Mouse (Mus musculus): Measurements from ENCODE around the gene Cant1.

Gene Cant1

DNA sequence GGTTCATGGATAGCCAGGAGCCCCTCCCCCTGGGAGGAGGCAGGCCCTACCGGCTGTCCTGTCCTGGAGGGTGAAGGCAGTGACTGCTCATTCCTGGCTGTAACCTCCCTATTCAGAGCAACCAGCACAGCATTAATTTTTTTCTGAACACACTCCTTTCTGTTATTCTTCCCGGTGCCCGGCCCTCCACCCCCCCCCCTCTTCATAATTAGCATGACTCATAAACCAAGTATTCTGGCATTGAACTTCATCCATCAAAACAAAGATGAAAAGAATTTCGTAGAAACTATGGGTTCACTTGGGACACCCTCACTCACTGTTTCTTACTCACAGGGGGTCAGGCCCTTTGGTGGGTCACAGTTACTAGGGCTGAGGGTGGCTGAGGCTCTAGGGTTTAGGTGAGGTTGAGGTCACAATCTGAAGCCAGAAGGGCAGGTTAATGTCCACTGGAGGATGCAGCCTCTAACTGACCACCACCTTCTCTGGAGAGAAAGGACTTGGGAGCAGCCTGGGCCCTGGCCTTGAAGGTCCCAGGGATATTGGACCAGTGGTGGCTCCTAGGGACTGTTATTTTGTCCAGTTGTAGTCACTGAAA, 11.5 kb upstream of the Cant1 start:
- DNase-seq (ENCODE audit: low spot score): no peak

DNA sequence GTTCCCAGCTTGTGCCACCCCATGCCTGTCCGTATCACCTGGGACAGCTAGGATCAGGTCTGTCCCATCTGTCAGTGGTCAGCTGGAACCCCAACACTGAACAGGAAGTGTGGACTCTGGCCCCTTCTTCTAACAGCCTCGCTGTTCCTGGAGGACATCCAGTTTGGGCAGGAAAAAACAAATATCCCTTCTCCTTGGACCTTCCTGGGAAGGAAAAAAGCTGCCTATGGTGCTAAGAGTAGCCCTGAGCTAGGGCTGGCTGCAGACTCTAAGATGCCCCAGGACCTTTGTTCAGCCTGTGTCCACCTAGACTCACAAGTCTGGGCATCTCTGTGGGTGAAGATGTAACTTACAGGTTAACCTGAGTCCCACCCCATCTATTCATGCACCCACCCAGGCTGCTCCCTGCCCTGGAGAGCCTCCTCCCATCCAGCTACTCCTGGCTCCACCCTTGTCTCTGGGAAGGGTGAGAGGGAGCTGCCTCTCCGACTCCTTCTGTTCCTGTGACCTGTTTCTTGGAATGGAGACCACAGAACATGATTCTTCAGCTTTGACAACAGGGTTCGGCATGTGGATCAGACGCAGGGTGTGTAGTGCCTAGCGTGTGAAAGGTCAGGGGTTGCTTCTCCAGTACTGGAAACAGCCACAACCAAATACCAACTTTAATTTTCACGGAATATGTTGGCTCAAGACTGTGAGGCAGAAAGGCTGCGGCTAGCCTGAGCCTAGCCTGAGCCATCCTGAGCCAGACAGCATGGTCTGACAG, 10.2 kb upstream of the Cant1 start:
- peak; percentile 70 for DNase-seq (ENCODE audit: low spot score)

DNA sequence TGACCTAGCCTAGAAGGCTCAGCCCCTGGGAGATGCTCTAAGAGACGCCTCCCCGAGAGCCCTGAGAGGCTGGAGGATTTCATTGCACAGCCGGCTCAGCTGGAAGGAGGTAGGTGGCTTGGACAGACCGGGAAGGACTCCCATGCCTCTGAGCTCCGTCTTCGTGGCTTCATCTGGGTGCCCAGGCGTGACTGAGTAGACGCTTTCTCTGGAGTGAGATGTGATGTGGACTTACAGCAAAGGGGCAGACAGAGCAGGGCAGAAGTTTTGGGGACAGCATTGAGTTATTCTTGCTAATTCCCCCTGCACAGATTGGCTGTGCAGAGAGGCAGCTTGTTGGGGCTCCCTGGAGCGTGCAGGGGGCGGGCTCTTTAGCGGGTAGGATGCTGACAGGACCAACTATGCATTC, 9.6 kb upstream of the Cant1 start:
- no peak for DNase-seq (ENCODE audit: low spot score)

DNA sequence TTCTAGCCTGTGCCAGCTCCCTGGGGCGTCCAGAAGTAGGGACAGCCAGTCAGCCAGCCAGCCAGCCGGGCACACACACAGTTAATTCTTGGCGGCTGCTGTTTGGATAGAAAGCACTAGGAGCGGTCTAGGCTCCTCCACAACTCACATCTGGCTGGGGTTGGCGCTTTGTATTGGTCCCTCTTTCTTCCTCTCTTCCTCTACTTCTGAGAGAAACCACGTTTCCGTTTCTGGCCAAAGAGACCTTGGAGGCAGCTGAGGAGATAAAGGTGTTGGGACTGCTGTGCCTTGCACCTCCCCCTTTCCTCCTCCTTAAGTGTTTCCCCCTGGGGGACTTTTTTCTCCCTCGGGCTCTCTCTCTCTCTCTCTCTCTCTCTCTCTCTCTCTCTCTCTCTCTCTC, 9.1 kb upstream of the Cant1 start, which contains the start of gene C1qtnf1:
TSS of gene C1qtnf1 (plus strand) at position 218 of the 400 bp plus-strand sequence.
- DNase-seq (ENCODE audit: low spot score): no peak

DNA sequence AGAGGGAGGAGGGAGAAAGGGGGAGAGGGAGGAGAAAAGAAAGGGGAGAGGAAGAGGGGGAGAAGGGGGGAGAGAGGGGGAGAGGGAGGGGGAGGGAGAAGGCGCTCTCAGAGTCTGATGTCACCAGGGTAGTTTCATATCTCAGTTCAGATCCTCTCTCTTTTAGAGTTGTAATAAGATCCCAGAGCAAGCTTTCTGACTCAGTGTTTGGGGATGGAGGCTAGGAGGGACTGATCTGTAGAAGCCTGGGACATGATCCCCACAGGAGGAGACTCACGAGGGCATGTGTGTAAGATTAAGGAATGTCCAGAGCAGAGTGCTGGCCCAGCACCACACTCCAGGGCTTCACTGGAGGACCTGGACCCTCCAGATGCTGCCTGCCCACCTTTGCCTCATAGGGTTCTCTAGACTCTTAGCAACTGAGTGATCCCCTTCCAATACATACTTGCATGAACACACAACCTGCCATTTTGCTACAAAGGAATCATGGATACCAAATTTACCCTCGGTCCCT, 8.4 kb upstream of the Cant1 start:
- no peak for DNase-seq (ENCODE audit: low spot score)

DNA sequence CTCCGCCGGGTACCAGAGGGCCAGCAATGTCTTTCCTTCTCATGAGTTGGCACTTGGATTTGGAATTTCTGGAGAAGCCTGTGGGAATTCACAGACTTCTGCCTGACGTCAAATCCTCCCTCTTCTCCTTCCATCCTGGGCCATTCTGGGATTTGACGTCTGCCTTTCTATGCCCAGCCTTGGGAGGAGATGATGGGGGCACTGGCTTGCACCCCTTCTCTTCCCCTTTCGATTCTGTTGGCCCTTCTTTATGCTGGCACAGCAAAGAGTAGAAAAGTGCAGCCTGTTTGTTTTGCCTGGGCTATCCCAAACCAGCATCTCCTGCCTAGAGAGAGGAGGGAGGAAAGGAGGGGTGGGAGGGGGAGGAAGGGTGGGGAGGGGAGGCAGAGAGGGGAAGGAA, 7.9 kb upstream of the Cant1 start:
- no peak for DNase-seq (ENCODE audit: low spot score)

DNA sequence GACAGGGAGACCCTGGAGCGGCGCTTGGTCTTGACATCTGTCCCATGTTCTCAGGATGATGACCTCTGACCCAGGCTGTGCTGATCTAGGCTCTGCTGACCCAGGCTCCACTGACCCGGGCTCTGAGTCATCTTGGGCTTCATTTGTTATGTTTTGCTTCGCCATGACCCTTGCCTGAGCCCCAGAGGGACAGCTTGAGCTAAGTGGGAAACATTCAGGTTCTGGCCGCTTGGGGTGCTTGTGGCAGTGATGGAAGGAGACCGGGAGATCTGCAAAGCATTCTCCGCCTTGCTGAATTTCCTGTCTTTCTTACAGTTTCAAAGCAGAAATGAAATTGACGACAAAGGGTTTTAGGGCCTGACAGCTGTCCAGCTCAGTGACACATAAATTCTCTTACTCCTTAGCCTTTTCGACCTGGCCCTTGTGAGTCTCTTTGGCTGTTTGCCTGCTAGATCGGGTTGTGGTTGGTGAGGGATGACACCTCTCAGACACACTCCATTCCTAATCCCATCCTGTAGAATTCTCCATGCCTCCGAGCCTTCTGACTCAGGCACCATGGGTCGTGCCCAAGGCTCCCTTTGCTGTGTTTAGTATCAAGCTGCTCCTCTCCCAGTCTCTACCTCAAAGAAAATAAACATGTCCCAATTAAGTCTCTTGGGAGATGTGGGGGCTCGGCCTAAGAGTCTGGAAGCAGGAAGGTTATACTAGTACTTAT, 5.9 kb upstream of the Cant1 start:
- DNase-seq (ENCODE audit: low spot score): peak; percentile 71

DNA sequence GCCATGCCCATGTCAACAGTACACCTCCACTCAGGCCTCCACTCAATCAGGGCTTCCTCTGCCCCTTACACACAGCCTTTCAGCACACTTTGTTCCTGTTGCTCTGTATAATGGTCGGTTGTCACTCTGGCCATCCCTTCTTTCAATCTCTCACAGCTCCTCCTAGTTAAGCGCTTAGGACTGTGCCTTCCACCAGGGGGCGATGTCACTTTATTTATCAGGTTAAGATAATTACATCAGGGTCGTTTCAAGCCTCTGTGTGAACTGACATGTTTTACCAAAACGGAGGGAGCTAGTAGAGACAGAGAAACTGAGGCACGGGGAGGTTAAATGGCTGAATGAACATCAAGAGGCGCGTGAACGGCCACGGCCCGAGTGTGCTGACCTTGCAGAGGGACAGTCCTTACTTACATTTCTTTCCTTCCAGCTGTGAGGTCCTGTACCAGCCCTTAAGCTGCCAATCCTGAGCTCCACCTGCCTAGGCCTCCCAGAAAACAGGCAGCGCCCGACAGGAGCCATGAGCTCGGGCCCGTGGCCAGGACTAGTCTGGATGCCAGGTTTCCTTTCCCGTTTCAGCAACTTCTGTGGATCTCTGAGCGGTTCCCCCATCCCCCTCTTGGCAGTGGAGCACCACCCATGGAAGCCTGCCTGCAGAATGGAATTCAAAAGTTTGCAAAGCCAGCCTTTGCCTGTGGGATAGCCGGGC, 4.5 kb upstream of the Cant1 start:
- peak; percentile 92 for DNase-seq (ENCODE audit: low spot score)

DNA sequence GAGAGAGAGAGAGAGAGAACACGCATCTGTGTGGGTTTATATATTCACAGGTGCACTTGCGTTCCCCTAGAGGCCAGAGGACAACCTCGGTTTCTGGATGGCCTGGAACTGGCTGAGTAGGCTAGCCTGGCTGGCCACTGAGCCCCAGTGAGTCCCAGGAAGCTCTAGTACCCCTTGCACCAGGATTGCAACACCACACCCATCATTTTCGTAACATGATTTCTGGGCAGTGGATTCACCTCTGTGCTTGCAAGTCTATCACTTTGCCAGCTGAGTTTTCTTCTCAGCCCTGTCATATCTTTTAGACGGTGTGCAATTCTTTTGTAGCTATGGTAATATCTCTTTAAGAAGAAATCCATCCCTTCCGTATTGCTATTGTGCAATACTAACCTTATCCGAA, 1.4 kb upstream of the Cant1 start:
- DNase-seq (ENCODE audit: low spot score): peak; percentile 42

DNA sequence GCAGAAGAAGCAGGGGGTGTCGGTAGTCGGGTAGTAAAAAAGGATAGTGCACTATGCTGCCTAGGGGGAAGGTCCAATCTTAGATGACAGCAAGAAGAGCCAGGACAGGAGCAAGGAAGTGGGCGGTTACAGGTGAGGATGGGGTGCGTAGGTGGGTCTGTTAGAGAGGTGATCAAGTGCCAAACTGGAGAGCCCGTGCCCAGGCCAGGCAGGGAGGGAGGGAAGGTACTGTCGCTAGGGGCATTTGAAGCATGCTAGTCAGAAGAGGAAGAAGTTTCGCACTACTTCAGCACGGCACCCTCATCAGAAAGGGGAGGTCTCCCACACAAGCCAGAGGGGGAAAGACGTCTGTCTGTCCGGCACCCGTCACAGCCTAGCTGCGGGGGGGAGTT, 448 bp downstream of the Cant1 start:
- no peak for DNase-seq (ENCODE audit: low spot score)

DNA sequence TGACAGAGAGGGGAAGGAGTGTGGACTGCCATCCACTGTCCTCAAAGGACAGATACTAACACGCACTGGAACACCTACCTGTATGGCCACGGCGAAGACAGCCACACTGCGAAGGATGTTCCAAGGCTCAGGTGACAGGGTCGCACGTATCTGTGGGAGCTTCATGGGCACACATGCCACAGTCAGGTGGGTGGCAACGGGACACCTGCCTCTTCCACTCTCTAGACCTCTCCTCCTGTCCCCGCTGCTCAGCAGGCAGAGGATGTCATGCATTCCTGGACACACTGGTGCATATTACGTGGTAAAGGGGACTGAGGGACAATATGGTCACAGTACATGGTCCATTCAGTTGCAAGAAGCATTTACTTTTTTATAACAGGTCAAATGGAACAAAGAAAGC, 1.4 kb downstream of the Cant1 start:
- DNase-seq (ENCODE audit: low spot score): no peak

DNA sequence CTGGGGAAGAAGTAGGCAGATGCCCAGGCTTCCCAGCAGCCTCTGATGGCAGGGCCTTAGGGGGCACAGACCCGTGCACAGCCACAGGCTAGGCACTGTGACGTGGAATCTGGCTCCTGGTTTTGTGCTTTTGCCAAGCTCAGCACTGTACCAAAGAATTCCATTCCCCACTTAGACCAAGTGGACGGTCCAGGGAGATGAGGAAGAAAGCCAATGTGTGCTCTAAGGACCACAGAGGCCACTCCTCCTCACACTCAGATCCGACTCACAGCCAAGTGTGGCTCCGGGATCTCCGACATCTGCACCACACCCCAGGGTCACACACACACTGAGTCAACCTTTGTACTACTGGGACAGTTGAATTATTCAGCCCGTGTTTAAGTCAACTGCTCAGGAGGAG, 2.8 kb downstream of the Cant1 start:
- DNase-seq (ENCODE audit: low spot score): peak; percentile 74

DNA sequence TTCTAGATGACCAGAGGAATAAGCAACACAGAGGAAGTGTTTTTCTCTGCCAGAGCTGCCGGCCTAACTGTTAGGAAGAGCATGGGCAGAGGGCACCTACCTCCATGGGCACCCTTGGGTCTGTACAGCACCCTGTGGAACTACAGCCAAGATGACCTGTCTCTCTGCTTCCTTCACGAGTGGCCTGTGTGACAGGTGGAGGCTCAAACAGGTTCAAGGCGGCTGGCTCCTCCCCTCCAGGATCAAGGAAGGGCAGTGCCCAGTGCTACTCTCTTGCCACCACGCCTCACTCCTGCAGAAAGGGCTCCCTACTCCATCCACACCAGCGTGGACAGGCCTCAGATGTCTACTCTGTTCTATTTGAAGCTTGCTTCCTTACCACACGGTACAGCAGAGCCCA, 3.3 kb downstream of the Cant1 start:
- no peak for DNase-seq (ENCODE audit: low spot score)

DNA sequence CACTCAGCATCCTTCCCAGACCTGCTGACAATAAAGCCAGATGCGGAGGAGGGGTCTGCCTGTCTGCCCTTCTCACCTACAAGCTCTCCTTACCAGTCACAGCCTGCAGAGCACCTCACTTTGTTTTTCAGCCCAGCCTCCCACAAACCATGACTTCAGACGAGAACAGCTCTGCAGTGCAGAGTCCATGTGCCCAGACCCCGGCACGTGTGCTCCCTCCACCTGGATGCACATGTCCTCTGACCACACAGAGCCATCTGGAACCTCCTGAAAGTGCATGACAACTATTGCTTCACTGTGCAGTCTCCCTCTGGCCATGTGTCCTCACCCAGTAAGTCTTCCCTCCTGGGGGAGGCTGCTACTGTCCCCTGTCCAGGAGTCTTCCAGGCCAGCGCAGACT, 4.6 kb downstream of the Cant1 start:
- DNase-seq (ENCODE audit: low spot score): no peak

DNA sequence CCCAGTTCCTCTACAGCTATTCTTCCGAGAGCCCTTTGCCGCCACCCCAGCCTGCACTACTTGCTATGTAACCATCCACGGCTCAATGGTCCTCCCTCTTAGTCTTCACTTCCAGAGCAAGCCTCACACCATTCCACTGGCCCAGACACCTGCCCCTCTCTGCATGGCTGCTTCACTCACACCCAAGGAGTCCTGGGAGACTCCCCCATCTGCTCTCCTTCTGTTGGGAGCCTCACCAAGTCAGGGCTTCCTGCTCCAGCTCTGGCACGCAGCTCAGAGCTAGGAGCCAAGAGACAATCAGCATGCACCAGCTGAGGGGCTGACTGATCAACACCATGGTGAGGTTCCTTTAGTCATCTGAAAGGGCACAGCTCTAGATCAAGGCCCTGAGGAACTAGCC, 5.8 kb downstream of the Cant1 start:
- no peak for DNase-seq (ENCODE audit: low spot score)

DNA sequence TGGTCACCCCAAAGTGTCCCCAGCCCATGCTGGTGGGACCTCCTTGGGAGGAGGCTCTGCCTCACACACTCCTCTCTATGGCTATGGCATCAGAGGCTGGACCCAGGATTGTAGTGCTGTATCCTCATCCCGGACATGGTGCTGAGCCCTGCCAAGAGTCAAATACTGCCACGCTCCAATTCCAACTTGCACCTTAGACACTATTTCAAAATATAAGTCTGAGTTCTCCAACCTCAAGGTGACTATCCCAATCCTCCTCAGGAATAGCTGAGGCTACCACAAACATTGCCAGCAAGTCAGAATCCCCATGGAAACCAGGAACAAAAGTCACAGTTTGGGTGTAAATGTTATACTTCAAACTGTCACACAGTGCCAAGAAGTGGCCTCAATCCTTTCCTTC, 6.3 kb downstream of the Cant1 start:
- no peak for DNase-seq (ENCODE audit: low spot score)

DNA sequence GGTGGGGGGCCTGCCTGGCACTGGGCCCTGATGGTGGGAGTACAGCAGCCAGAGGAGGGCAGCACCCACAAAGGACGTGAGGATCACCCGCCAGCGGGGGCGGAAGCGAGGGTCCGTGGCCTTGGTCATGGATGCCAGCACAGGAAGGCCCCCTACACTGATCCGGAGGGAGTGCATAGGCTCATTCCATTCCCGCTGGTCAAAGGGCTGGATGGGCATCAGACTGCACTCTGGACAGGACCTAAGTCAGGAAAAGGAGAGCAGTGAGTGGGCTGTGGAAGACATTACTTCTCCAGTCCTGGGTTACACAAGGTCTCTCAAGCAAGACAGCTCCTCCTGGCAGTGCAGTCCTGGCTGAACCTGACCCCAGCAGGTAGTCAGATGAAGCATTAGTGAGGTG, 7.6 kb downstream of the Cant1 start:
- no peak for DNase-seq (ENCODE audit: low spot score)

DNA sequence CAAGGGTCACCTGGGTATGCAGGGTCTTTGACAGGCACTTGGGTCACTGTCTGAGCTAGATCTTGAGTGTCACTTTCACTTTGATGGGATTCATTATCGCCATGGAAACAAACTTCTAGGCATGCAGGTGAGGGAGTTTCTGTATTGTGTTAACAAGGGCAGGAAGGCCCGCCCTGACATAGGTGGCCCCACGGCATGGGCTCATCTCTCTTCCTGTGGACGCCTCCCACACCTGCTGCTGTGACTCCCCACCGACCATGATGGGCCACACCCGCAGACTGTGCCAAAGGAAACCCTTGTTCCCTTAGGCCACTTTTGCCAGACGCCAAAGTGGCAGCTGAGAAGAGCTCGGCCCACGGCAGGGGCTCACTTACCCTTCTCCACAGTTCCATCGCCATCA, 8.4 kb downstream of the Cant1 start:
- DNase-seq (ENCODE audit: low spot score): no peak

DNA sequence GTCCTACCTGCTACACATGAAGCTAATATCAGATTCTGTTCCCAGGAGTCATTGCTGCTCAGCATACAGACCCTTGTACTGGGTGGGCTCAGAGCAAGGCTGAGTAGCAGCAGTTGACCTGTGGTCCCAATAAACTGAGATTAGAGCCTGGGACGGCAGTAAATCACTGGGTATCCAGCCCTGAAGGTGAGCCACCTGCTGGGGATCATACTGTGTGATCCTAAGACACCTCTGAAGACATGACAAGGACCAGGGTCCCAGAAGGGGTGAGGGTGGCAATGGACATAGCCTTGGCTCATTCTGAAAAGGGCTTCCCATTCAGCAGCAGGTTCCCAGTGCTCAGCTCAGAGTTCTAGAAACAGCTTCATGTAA, 8.8 kb downstream of the Cant1 start:
- no peak for DNase-seq (ENCODE audit: low spot score)

DNA sequence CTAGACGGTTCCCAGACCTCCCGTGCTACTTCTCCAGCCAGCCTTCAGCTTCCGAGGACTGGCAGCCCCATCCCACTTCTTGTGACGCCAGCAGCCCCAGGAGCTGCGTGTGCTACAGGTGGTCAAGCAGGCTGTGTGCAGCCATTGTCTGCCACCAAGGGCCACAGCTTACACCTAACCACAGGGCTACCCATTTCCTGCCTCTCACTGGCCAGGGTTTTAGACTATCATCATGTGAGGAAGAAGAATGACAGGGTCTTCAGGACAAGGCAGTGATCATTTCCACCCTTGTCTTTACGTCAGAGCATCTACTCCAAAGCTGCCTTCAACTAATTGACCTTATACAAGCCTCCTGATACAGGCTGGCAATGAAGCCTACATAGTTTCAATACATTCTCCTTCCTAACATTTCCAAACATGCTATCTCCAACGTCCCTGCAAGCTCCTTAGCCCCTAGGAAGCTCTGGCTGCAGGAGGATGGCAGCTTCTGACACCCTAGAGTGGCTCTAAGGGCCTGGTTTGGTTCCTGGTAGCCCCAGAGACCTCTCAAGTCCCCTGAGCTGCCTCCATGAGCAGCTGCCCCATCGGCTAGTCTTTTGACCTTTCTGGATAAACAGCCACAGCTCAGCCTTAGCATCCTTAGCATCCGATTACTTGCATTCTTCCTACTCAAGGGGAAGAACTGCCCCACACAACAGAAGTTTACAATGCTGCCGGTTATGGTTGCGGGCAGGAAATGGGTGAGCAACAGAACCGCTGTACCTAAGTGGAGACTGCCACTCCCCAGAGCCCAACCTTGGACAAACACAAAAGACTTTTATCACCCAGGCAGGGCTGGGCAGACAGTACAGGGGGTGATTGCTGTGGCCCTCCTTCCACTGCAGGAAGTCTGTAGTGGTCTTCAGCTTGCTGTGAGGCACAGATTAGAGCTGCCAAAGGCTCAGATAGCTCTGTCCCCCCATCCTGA, 9.5 kb downstream of the Cant1 start:
- no peak for DNase-seq (ENCODE audit: low spot score)

DNA sequence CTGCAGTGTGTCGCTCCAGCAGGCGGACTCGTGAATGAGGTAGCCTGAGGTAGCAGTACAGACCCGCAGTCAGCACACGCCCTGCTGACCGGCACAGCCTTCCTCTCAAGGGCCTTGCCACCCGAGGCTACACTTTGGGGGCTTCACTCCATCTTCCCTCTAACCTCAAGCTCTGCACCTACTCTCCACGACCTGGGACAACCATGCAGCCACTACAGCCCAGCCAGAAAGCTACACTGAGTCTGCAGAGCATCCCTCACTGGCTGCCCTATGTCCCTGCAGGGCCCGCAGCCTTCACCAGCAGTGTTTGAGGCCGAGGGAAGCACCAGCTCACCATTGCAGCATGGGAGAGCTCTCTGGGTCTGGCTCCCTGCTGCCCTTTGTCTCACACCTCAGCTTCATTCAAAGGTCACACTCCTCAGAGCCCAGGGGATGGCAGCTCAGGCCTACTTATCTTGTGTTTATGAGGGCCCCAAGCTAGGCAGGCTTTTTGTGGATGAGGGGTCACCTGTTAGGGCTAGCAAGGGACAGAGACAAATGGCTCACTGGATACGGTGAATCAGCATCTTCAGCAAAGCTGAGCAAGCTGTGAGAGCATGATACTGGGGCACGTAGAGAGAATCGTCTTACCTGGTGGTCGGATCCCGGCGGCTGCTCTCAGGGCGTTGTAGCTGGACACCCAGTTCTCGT, 10.7 kb downstream of the Cant1 start:
- DNase-seq (ENCODE audit: low spot score): no peak
